Mouse (Mus musculus): ENCODE results near the gene Nudt22.

DNA sequence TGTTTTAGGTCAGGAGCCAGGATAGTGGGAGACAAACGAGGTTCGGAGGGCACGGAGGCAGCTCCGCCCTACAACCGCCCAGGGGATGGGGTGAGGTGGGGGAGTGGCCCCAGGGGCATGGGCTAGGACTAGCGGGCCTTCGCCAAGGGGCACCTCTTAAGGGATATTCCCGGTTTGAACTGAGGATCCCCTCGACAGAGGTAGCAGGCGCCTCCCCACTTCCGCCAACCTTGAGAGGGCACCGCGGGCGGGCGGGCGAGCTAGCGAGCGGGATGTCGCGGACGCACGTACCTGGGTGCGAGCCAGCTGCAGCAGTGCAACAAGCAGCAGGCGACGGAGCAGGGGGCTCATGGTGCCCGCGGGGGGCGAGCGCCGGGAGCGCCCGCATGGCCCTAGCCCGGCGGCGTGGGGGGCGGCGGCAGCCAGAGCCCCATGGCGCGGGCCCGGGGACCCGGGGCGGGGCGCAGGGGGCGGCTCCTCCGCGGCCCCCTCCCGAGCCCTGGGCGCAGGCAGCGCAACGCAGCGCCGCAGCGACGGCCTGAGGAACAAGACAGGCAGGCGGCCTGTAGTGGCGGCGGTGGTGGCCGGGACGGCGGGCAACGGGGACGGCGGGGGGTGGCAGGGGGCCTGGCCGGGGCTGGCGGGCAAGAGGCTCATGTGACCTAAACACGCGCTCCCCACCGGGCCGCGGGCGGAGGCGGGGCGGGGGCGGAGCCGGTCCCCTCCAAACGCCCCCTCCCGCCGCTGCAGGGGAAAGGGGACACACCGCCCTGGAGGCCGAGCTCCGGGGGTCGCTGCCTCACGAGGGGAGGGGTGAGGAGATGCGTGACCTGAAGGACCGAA is 8.6 kb downstream of the Nudt22 start, which contains the start of gene Vegfb:
- no peak for TF ChIP-seq CEBPB (IDR thresholded peaks at IDR 0.05; ENCODE audit: low read depth)
- TF ChIP-seq CTCF (IDR thresholded peaks at IDR 0.05; ENCODE audit: control insufficient read depth, insufficient read depth, insufficient read length) = no peak
- TF ChIP-seq MAX (IDR thresholded peaks at IDR 0.05) = no peak
- TF ChIP-seq MYOD1 (IDR thresholded peaks at IDR 0.05; ENCODE audit: control insufficient read depth, insufficient read length, low read depth) = no peak
- TF ChIP-seq MYOG (IDR thresholded peaks at IDR 0.05; ENCODE audit: control insufficient read depth, extremely low read depth, insufficient read length) = no peak
- no peak for TF ChIP-seq USF1 (IDR thresholded peaks at IDR 0.05; ENCODE audit: low read depth)

All from C2C12 (cell line).